Mouse (Mus musculus) thymus, adult 2 months (tissue): ENCODE data around the gene Ppp4r3a.

ENCODE experiments used
- CTCF ChIP-seq: fragments of 200-500 bp; IDR thresholded peaks from 2 replicates; pipeline ENCODE4 v1.5.1; 2012; ENCODE audit warnings: mild to moderate bottlenecking, control low read depth, low read length, moderate library complexity, borderline replicate concordance; ENCODE audit not compliant: control insufficient read depth, poor library complexity, insufficient read depth; ENCODE audit errors: extremely low read depth
- POLR2A ChIP-seq: fragments of 200-500 bp; IDR thresholded peaks from 2 replicates; pipeline ENCODE4 v1.6.1; 2012; ENCODE audit warnings: mild to moderate bottlenecking, low read length, control low read depth, moderate library complexity; ENCODE audit not compliant: control insufficient read depth, poor library complexity, insufficient read depth; ENCODE audit errors: extremely low read depth

DNA sequence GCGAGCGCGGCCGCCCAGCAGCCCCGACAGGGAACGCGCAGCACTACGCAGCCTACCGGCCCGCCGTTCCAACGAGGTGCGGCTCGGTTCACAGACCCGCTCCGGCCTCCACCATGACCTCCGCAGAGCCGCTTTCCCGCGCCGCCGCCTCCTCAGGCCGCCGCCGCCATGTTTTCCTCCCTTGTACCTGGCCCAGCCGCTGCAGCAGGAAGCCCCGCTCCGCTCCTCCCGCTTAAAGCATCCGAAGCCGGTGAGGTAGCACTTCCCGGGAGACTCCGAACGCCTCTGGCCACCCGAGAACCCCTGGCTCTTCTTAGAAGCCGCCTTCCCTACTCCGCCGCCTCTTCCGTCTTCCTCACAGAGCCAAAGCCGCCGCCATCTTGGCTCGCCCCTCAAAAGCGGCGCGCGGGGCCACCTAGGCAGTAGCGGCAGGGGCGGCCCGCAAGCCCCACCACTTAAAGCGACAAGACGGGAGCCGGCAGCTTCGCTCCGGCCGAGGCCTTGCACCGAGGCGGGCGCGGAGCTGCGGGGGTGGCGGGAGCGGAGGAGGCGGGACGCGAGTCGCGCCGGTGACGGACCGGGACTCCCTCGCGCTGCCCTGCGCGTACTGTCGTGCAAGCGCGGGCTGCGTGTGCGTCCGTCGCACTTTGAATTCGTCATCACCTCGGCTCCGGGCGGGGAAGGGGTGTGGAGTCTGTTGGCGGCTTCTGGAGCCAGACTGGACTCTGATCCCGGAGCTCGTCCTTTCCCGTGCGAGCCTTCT is at the start of gene Ppp4r3a:
- no peak for TF ChIP-seq CTCF
- TF ChIP-seq POLR2A = peak; percentile 86
